Mouse (Mus musculus): Measurements from ENCODE around the gene Pde4c.

DNA sequence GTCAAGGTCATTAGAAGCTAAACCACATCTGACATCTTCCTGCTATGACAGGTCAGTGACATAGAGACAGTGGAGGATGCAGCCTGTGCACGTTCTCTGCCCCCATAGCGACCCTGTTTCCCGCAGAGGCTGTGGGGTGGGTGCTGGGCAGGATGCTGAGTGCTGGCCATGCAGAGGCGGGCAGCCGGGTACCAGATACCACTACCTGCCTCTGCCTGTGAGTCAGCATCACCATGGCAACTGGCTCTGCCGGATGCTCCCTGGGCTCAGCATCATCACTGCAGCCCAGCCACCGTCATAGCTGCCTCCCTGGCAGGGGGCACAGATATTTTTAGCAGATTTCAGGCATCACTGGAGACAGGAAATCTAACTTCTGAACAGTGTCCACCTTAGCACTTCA is 39.2 kb upstream of the Pde4c start:
- TF ChIP-seq CTCF (IDR thresholded peaks at IDR 0.05; ENCODE audit: low read depth, low read length) = no peak
- TF ChIP-seq POLR2A (IDR thresholded peaks at IDR 0.05; ENCODE audit: extremely low read depth, insufficient read depth, low read length) = no peak
